Mouse (Mus musculus): ENCODE data around the gene Rhou.
A peak's percentile ranks its signal among the peaks of the same experiment; 100 is the strongest.

Rhou gene

DNA sequence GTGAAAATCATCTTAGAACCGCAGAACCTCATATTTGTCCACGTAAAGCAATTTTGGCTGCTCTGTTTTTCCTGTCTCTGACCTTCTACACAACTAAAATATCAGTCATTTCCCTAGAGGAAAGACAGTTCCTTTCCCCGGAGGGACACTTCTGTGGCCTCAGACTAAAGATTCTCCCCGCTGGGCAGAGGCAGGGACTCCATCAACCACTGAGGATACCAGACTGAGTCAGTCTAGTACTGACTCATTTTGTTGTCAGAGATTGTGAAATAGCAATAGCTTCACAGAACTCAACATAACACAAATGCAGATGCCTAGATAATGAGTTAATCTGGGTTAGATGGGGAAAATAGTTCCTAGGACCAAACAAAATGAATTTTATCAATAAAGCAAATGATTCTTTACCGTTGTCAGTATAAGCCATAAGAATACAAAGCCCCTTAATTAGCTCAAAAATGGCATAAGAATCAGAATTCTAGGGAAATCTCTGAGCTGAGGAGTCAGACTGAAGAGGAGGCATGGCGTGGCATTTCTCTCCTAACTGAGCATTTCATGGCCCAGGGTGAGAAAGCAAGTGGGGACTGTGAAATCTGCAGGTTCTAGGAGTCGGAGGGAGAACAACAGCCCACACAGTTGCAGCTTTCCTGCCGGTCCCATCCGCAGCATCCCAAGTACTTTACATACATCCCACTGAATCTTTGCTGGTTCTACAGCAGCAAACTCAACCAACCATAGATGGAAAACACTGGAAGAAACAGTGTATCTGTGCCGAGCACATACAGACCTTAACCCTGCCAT is 38.6 kb downstream of the Rhou start:
- no peak for DNase-seq (ENCODE audit: low spot score in 2 of 2)

DNA sequence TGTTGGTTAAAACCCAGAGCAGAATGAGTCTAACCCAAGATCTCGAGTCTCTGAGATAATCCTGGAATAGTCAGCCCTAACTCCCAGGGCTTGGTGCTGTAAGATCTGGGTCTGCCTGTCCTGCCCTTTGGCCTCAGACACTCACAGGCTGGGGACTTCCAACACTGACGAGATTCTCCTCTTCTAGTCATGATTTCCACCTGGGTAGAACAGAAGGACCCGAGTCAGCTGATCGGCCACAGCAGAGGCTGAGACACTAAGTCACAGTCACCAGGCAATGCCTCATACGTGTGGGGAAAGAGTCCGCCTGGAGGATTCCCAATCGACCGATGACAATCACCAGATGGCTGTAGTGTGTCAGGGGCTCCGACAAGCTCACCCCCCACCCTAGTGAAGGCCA is 42.4 kb downstream of the Rhou start:
- no peak for DNase-seq (ENCODE audit: low spot score in 2 of 2)

DNA sequence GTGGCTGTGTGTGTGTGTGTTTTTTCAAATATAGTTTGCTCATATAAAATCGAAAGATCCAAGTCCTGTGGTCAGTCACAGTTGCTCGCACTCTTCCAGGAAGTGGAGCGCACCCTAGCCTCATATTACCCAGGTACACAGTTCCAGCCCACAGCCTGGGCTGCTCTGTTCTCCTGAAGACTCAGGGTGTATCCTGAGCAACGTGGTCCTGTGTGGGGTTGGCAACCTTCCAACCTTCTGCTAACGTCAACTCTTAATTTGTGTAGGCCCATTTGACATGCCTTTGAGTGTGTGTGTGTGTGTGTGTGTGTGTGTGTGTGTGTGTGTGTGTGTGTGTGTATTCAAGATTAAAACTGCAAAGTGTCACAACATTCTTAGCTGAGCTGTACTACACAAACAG is 43.6 kb downstream of the Rhou start:
- no peak for DNase-seq (ENCODE audit: low spot score in 2 of 2)

DNA sequence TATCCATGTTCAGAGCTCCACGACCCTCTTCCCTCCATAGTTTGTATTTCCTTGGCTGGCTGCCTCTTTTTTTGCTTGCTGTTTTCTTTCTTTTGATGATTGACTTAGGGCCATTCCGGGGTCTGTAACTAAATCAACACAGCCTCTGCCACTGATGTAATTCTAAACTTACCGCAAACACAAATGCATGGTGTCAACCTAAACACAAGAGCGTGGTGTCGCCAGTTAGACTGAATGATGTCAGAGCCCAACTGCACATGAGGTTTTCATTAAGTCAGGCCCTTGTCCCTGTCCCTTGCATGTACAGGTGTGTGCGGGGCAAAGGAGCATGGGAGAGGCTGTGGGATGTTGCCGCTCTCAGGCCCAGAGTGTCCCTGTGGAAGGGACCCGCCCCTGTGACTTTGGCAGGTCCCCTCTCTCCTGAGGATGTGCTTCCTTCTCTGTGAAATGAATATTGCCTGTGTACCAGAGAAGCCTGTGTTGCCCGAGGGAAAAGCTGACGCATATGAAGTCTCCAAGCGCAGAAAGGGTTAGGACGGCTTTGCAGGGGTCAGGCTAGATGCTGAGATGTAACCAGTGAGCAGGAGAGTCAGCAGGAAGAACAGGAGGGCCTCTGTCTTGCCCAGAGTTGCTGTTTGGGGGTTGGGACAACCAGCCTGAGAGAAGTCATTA is 46.8 kb downstream of the Rhou start:
- no peak for DNase-seq (ENCODE audit: low spot score in 2 of 2)

DNA sequence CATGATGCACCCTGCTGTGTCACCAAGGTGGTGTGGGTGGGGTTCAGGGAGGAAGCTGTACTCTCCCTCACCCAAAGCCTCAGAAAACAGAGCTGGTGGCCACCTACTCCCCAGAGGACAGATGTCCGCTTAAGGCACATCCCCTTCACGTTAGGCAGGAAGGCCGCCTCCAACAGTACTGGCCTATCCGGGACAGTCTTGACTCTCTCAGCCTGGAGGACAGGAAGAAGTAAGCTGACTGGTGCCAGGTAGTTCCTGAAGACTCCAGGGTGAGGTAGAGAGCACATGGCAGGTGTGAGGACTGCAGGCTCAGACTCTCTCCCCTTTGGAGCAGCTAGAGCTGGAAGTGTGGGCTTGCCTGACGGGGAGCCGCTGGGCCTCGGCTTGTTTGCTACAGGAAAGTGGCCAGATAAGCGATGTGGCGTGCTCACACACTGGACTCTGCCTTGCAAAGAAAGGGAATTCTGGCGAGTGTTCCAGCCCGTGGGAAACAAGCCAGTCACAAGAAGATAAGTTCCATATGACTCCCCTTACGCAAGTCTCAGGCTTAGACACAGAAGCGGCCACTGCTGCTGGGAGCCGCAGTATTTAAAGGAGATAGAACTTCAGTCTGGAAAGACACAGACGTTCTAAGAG is 48.3 kb downstream of the Rhou start:
- DNase-seq (ENCODE audit: low spot score in 2 of 2): peak in 1 of 2 experiments; percentile 76

- no peak for DNase-seq (ENCODE audit: low spot score in 2 of 2)
Observed at GRCm38 (mm10) chr8:123705376-123705775, 51.6 kb downstream of the Rhou start.

DNA sequence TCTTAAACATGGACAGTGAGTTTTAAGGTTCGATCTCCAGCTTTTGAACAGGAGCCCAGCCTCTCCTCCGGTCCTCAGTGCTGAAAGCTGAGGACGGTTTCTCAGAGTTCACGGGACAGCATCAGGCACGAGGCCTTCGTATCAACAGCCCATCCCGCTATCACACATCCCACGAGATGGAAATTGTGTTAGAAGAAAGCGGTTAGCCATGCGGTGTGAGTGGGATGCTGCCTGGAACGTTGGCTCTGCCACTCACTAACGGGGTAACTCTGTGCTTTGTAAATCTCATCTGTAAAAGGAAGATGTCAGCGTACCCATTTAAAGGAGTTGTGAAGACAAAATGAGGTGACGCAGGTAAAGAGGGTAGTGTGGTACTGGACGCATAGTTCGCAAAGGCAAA is 53.4 kb downstream of the Rhou start:
- no peak for DNase-seq (ENCODE audit: low spot score in 2 of 2)

GRCm38 (mm10) chr8:123708729-123709128 is 55.0 kb downstream of the Rhou start:
- DNase-seq (ENCODE audit: low spot score in 2 of 2): no peak

- DNase-seq (ENCODE audit: low spot score in 2 of 2): peak; percentile 34 to 51
Observed at GRCm38 (mm10) chr8:123710335-123710734, 56.6 kb downstream of the Rhou start.
